Mouse (Mus musculus): ENCODE results near the gene Aspg.

Aspg gene

GRCm38 (mm10) chr12:112150011-112150410 is 43.5 kb downstream of the Aspg start:
- no peak for DNase-seq (ENCODE audit: low spot score in 2 of 2)

GRCm38 (mm10) chr12:112151244-112151979 is 44.9 kb downstream of the Aspg start:
- DNase-seq (ENCODE audit: low spot score in 2 of 2): no peak

- DNase-seq (ENCODE audit: low spot score in 2 of 2): no peak
Measured at GRCm38 (mm10) chr12:112151980-112152362, 45.5 kb downstream of the Aspg start.

- DNase-seq (ENCODE audit: low spot score in 2 of 2): no peak
Measured at GRCm38 (mm10) chr12:112153597-112153996, 47.1 kb downstream of the Aspg start.

GRCm38 (mm10) chr12:112154476-112154875 is 48.0 kb downstream of the Aspg start:
- DNase-seq (ENCODE audit: low spot score in 2 of 2): no peak

- DNase-seq (ENCODE audit: low spot score in 2 of 2): no peak
Measured at GRCm38 (mm10) chr12:112155218-112156051, 49.0 kb downstream of the Aspg start.

GRCm38 (mm10) chr12:112156804-112157203 is 50.3 kb downstream of the Aspg start:
- no peak for DNase-seq (ENCODE audit: low spot score in 2 of 2)

GRCm38 (mm10) chr12:112158246-112158645 is 51.8 kb downstream of the Aspg start:
- DNase-seq (ENCODE audit: low spot score in 2 of 2): no peak

DNA sequence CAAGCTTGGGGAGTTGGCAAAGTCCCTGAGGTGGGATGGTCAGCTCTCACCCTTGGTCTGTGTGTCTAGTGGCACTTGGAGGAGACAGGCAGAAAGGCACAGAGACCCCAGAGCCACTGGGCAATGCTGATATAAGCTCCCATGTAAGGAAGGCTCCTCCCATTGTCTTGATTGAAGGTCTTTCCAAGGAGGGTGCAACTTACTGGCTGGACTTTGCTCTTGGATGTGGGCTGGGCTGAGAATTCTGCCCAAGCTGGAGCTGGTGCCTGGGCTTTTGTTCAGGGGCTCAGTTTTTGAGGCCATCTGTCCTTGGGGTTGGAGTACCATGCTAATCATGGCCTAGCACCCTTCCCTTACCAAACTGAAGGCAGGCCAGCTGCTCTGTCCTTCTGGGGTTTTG is 52.3 kb downstream of the Aspg start:
- DNase-seq (ENCODE audit: low spot score in 2 of 2): no peak

- no peak for DNase-seq (ENCODE audit: low spot score in 2 of 2)
Measured at GRCm38 (mm10) chr12:112163981-112164839, 57.7 kb downstream of the Aspg start.

GRCm38 (mm10) chr12:112164840-112165219 is 58.4 kb downstream of the Aspg start:
- no peak for DNase-seq (ENCODE audit: low spot score in 2 of 2)

DNA sequence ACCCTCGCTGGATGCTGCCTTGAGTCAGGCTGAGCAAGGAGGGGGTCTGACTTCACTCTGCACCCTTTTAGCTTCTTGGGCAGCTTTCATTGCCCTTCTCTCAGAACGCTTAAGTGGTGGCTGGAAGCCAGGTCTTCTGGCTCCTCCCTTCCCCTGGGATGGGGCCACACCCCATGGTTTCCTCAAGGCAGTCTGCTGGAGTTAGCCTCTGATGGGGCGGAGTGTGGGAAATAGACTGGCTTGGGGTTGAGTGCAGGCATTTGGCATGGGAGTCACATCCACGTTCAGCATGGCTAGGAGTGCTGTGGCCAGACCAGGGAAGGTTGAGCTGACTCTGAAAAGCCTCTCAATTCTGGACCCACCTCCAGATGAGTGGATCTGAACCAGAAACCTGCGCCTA is 62.8 kb downstream of the Aspg start:
- no peak for DNase-seq (ENCODE audit: low spot score in 2 of 2)

- no peak for DNase-seq (ENCODE audit: low spot score in 2 of 2)
Measured at GRCm38 (mm10) chr12:112170671-112171574, 64.4 kb downstream of the Aspg start.

GRCm38 (mm10) chr12:112171657-112172056 is 65.2 kb downstream of the Aspg start:
- DNase-seq (ENCODE audit: low spot score in 2 of 2): no peak

GRCm38 (mm10) chr12:112172214-112172613 is 65.7 kb downstream of the Aspg start:
- DNase-seq (ENCODE audit: low spot score in 2 of 2): no peak

All from left cerebral cortex, adult 9 months (tissue).